Mouse (Mus musculus) midbrain, embryonic 12.5 days (tissue): ENCODE data around the gene 9230102O04Rik. TPM values are rescaled to one million over a fixed set of nuclear protein-coding genes. Genes with fewer than 3 reads are reported as not detected.

Experiments
- ATAC-seq: fragments of 200-750 bp; cut with Nextera tagmentation; 2 replicates; pipeline ENCODE4 v1.8.0; 2017; ENCODE audit warnings: low read depth, moderate TSS enrichment, moderate library complexity; ENCODE audit not compliant: low FRiP score
- H3K27ac ChIP-seq: fragments of 300-500 bp; sonication (generic); replicated peaks from 2 replicates; pipeline ENCODE4 v1.5.1; 2016; ENCODE audit warnings: mild to moderate bottlenecking
- H3K27me3 ChIP-seq: fragments of 300-500 bp; sonication (generic); 2 replicates; pipeline ENCODE4 v1.6.1; 2016; ENCODE audit warnings: mild to moderate bottlenecking
- H3K36me3 ChIP-seq: fragments of 300-500 bp; sonication (generic); 2 replicates; pipeline ENCODE4 v1.6.1; 2016
- H3K4me1 ChIP-seq: fragments of 300-500 bp; sonication (generic); 2 replicates; pipeline ENCODE4 v1.6.1; 2016
- H3K4me2 ChIP-seq: fragments of 300-500 bp; sonication (generic); replicated peaks from 2 replicates; pipeline ENCODE4 v1.6.1; 2016; ENCODE audit warnings: mild to moderate bottlenecking, moderate library complexity
- H3K4me3 ChIP-seq: fragments of 300-500 bp; sonication (generic); 2 replicates; pipeline ENCODE4 v1.5.1; 2016; ENCODE audit warnings: mild to moderate bottlenecking
- H3K9ac ChIP-seq: fragments of 300-500 bp; sonication (generic); replicated peaks from 2 replicates; pipeline ENCODE4 v1.6.1; 2016; ENCODE audit warnings: mild to moderate bottlenecking, moderate library complexity
- H3K9me3 ChIP-seq: fragments of 300-500 bp; sonication (generic); 2 replicates; pipeline ENCODE4 v1.6.1; 2016; ENCODE audit warnings: mild to moderate bottlenecking
- WGBS: fragments of 180-500 bp; shearing (Covaris S2); methylation state at CpG from one replicate; pipeline ENCODE4 v1.1.7; 2016; 5-methylcytosine and 5-hydroxymethylcytosine counted together
- polyA plus RNA-seq: library from polyadenylated mRNA; unstranded; fragments of >200 nt; fragmentation: Nextera tagmentation; extraction: Ambion mirVana; gene quantifications from 2 replicates; pipeline ENCODE4 v1.2.1, GENCODE M21; 2016

The 9230102O04Rik gene
- polyA plus RNA-seq, 1 experiment from 2014 or later: 3.0 TPM

- Histone ChIP-seq H3K9me3 (no peaks in the 10 kb centered on the region), H3K4me1 (peaks cover 37% of the 10 kb centered on the region), H3K4me2 (peak overlapping the region; percentile 35), H3K27me3 (peaks cover 95% of the 10 kb centered on the region), H3K4me3 (peak overlapping the region; percentile 51), H3K9ac (peak overlapping the region; percentile 59), H3K27ac (peak overlapping the region; percentile 77), H3K36me3 (no peaks in the 10 kb centered on the region)
- WGBS: under 1% methylated on average over 31 of the region's 31 CpGs
- no peak for ATAC-seq
Observed at GRCm38 (mm10) chr2:9876621-9877325, 12.6 kb downstream of the 9230102O04Rik start.

DNA sequence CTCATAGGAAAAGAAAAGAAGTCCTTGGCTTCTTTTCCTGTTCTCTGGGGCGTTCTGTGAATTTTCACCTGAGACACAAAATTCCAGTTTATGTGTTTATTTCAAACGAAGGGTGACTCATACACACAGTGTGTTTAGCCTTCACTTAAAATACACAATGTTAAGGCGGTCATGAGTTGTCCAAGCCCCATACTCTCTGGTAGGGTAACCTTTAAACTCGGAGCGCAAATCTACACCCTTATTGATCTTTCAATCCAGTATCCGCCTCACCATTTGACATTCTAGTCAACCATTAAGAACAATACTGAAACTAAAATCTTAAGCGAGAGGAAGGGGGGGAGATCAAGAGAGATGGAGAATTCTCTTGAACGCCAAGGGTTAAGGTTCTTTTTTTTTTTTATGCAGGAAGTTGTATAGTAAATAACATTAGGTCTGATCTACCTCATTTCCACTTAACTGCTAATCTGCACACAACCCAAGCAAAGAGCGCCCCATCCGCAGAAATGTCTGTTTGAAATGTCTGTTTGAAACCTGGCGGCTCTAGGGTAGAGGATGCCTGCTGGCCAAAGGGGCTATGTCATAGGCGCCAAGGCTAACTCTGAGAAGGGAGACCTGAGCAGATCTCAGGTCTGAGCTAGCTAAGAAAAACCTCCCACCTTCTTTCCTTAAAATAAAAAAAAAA, 13.5 kb downstream of the 9230102O04Rik start:
- Histone ChIP-seq H3K9ac (peak overlapping the region; percentile 29; the same call in 1 of the 2 replicates), H3K9me3 (no peaks in the 10 kb centered on the region), H3K4me1 (peaks cover 28% of the 10 kb centered on the region), H3K36me3 (no peaks in the 10 kb centered on the region), H3K27ac (peak overlapping the region; percentile 77), H3K27me3 (peaks cover 95% of the 10 kb centered on the region), H3K4me2 (peak overlapping the region; percentile 38), H3K4me3 (peak overlapping the region; percentile 51)
- WGBS: 5% methylated on average over 12 of the region's 12 CpGs
- ATAC-seq: no peak

DNA sequence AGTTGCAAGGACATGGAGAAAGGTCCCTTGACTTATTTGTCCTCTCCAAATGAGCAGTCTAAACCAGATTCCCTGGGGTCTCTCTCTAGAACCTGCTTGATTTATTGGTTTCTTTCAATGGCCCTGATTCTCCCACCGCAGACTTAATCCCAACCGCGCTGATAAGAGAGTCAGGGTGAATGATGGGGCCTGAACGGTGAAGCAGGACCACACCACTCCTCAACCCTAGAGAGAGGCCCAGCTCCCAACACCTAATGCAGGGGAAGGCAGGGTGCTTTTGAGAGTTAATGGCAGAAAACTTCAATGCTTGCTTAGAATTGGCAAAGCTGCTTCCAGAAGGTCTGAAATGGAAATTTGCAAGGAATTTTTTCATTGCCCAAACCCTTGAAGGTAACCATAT, 14.1 kb downstream of the 9230102O04Rik start:
- H3K9me3 ChIP-seq: no peaks in the 10 kb centered on the region
- peak overlapping the region; percentile 38 for H3K4me2 ChIP-seq
- no peaks in the 10 kb centered on the region for H3K36me3 ChIP-seq
- H3K27me3 ChIP-seq: peaks cover 95% of the 10 kb centered on the region
- H3K9ac ChIP-seq: peak overlapping the region; percentile 50
- peaks cover 27% of the 10 kb centered on the region for H3K4me1 ChIP-seq
- peak overlapping the region; percentile 77 for H3K27ac ChIP-seq
- 2% methylated on average over 4 of the region's 4 CpGs for WGBS
- H3K4me3 ChIP-seq: peak overlapping the region; percentile 51
- ATAC-seq: no peak

DNA sequence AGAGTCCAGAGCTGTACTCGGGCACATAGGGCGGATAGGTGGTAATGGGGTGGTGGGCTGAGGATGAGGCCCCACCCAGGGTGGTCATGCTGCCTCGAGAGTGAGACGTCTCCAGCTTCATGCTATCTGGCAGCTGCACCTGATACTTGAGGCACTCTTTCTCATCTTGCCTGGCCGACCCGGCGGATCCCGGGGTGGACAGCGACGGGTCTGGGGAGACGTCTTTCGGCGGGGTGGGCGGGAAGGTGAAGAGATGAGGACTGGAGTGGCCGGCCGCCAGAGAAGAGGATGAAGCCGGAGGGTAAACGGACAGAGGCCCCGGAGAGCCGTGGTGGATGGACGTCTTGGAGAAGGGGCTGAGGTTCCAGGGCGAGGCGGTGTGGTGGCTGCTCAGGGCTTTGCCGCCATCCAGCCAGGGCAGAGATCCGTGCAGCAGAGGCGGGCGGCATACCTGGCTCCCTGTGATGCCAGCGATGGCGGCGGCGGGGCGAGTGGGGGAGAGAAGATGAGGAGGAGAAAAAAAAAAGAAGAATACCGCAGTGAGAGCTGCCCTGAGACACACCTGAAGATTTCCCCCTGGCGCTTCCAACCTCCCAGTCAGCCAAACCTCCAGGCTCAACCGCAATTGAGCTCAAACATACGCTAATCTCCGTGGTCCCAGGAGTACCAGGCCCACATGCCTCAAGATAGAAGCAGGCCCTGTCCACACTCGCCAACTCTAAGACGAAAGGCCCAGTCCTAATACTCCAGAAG, 14.7 kb downstream of the 9230102O04Rik start:
- 2% methylated on average over 39 of the region's 39 CpGs for WGBS
- H3K9me3 ChIP-seq: no peaks in the 10 kb centered on the region
- H3K4me2 ChIP-seq: peak overlapping the region; percentile 38
- no peaks in the 10 kb centered on the region for H3K36me3 ChIP-seq
- H3K27me3 ChIP-seq: peaks cover 95% of the 10 kb centered on the region
- peak overlapping the region; percentile 50 for H3K9ac ChIP-seq
- peak overlapping the region; percentile 51 for H3K4me3 ChIP-seq
- H3K27ac ChIP-seq: peak overlapping the region; percentile 77
- H3K4me1 ChIP-seq: peaks cover 27% of the 10 kb centered on the region
- no peak for ATAC-seq

DNA sequence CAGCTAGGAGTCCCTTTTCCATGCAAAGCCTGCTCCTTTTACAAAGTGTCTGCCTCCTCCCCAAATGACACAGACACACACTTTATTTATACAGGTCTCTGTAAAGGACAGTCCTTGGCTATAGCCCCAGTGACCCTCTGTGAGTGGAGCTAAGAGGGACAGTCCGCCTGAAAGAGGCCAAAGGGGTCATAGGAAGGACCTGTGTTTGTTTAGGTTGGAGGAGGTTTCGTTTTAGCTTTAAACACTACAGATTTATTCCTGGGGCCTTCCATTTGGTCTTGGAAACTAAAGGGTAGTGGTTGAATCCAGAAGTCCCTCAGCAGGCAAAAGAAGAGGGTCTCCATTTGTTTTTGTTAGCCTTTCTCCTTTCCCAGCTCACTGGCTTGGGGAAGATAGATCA, 15.6 kb downstream of the 9230102O04Rik start:
- Histone ChIP-seq H3K36me3 (no peaks in the 10 kb centered on the region), H3K4me2 (peak overlapping the region; percentile 38), H3K27ac (peak overlapping the region; percentile 77), H3K27me3 (peaks cover 94% of the 10 kb centered on the region), H3K4me3 (peak overlapping the region; percentile 51), H3K9me3 (no peaks in the 10 kb centered on the region), H3K4me1 (peaks cover 27% of the 10 kb centered on the region), H3K9ac (peak overlapping the region; percentile 50)
- no peak for ATAC-seq
- 11% methylated on average over 2 of the region's 2 CpGs for WGBS

DNA sequence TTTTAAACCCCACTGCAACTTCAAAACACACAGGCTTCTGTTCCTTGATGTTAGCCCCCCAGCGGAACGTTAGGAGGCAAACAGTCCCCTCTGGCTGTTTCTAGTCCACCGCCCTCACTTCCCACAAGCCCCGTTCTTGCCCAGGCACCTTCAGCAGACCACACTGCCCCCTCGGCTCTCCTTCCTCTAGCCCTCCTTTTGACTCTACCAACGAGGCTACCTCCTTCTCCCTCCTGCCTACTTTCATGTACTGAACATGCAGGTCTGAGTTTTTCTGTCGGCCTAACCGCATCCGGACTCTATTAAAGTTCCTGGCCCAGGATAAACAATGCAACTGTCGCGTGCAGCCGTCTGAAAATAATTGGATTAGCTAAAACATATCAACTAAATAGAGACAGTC, 16.7 kb downstream of the 9230102O04Rik start:
- Histone ChIP-seq H3K27me3 (peaks cover 86% of the 10 kb centered on the region), H3K9ac (peak overlapping the region; percentile 49), H3K4me2 (peak overlapping the region; percentile 38), H3K9me3 (no peaks in the 10 kb centered on the region), H3K4me1 (peaks cover 21% of the 10 kb centered on the region), H3K36me3 (no peaks in the 10 kb centered on the region), H3K27ac (peak overlapping the region; percentile 77), H3K4me3 (peak overlapping the region; percentile 51)
- under 1% methylated on average over 12 of the region's 12 CpGs for WGBS
- ATAC-seq: no peak

GRCm38 (mm10) chr2:9871798-9872197, 17.5 kb downstream of the 9230102O04Rik start:
- H3K4me1 ChIP-seq: peaks cover 14% of the 10 kb centered on the region
- 0 out of 2 replicates have a peak overlapping the region, but pooled peaks have one; percentile 15 for H3K27ac ChIP-seq
- H3K9me3 ChIP-seq: no peaks in the 10 kb centered on the region
- peaks cover 81% of the 10 kb centered on the region for H3K27me3 ChIP-seq
- peak overlapping the region; percentile 49; the same call in 1 of the 2 replicates for H3K9ac ChIP-seq
- WGBS: 12% methylated on average over 6 of the region's 6 CpGs
- H3K4me3 ChIP-seq: peak overlapping the region; percentile 51
- ATAC-seq: no peak
- H3K36me3 ChIP-seq: no peaks in the 10 kb centered on the region
- peak overlapping the region; percentile 38 for H3K4me2 ChIP-seq

GRCm38 (mm10) chr2:9871141-9871716, 18.1 kb downstream of the 9230102O04Rik start:
- Histone ChIP-seq H3K27me3 (peaks cover 75% of the 10 kb centered on the region), H3K9ac (peak overlapping the region; percentile 24; the same call in 1 of the 2 replicates), H3K36me3 (no peaks in the 10 kb centered on the region), H3K4me3 (peak overlapping the region; percentile 51), H3K9me3 (no peaks in the 10 kb centered on the region), H3K4me1 (peaks cover 14% of the 10 kb centered on the region), H3K27ac (peak overlapping the region; percentile 42; the same call in 1 of the 2 replicates), H3K4me2 (peak overlapping the region; percentile 38)
- 17% methylated on average over 4 of the region's 4 CpGs for WGBS
- ATAC-seq: peak; percentile 10; the same call in 1 of the 2 replicates

- Histone ChIP-seq H3K9me3 (no peaks in the 10 kb centered on the region), H3K4me2 (no peak overlapping the region), H3K27me3 (peaks cover 36% of the 10 kb centered on the region), H3K36me3 (no peaks in the 10 kb centered on the region), H3K4me1 (peaks cover 5% of the 10 kb centered on the region; the same call in 1 of the 2 replicates), H3K9ac (no peak overlapping the region), H3K27ac (no peak overlapping the region), H3K4me3 (no peak overlapping the region)
- no peak for ATAC-seq
- WGBS: 77% methylated on average over 12 of the region's 12 CpGs
Observed at GRCm38 (mm10) chr2:9867092-9867825, 22.1 kb downstream of the 9230102O04Rik start.

DNA sequence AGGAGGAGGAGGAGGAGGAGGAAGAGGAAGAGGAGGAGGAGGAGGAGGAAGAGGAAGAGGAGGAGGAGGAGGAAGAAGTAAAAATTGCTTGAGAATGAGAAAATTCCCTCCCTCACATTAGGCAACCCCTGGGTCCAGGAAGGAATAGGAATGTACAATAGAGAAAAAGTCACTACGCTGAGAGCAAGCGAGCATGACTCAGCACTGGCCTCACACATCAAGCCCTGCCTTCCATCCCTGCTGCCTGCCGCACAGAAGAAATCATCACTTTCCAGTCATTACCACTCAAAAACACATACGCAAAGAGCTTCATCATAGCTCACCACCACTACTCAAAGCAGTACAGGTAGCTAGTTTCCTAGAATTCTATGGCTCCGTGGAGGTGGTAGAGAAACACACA, 28.6 kb downstream of the 9230102O04Rik start:
- no peak overlapping the region for H3K27ac ChIP-seq
- H3K9ac ChIP-seq: no peak overlapping the region
- H3K9me3 ChIP-seq: no peaks in the 10 kb centered on the region
- no peak for ATAC-seq
- no peak overlapping the region for H3K4me3 ChIP-seq
- no peaks in the 10 kb centered on the region; the same call in 1 of the 2 replicates for H3K27me3 ChIP-seq
- no peaks in the 10 kb centered on the region for H3K36me3 ChIP-seq
- H3K4me2 ChIP-seq: no peak overlapping the region
- WGBS: 85% methylated on average over 5 of the region's 5 CpGs
- H3K4me1 ChIP-seq: no peaks in the 10 kb centered on the region

- WGBS: 31% methylated on average over 4 of the region's 4 CpGs
- no peak overlapping the region for H3K4me3 ChIP-seq
- no peak for ATAC-seq
Observed at GRCm38 (mm10) chr2:9855861-9856260, 33.5 kb downstream of the 9230102O04Rik start.

More at GRCm38 (mm10) chr2:9855861-9856260, 33.5 kb downstream of the 9230102O04Rik start:
- peaks cover 7% of the 10 kb centered on the region for H3K4me1 ChIP-seq
- H3K27ac ChIP-seq: no peak overlapping the region
- H3K9ac ChIP-seq: no peak overlapping the region
- no peaks in the 10 kb centered on the region for H3K36me3 ChIP-seq
- H3K9me3 ChIP-seq: no peaks in the 10 kb centered on the region
- H3K4me2 ChIP-seq: no peak overlapping the region
- peaks cover 3% of the 10 kb centered on the region for H3K27me3 ChIP-seq
